Mouse (Mus musculus) thymus, adult 2 months (tissue): ENCODE data around the gene Mobp. TPM values are rescaled to one million over a fixed set of nuclear protein-coding genes. Genes with fewer than 3 reads are reported as not detected.

Experiments
- DNase-seq: peaks from one replicate; pipeline ENCODE4 v3.0.0; 2021
- H3K27ac ChIP-seq: fragments of 200-500 bp; 2 replicates; pipeline ENCODE4 v1.5.1; 2012; ENCODE audit warnings: low read length, control low read depth; ENCODE audit not compliant: control insufficient read depth, insufficient read depth
- H3K27me3 ChIP-seq: fragments of 200-500 bp; 2 replicates; pipeline ENCODE4 v1.6.1; 2012; ENCODE audit warnings: mild to moderate bottlenecking, low read length, moderate library complexity, mixed read lengths; ENCODE audit not compliant: control insufficient read depth, insufficient read depth
- H3K36me3 ChIP-seq: fragments of 200-500 bp; 2 replicates; pipeline ENCODE4 v1.6.1; 2012; ENCODE audit warnings: mild to moderate bottlenecking, low read length, moderate library complexity; ENCODE audit not compliant: control insufficient read depth, insufficient read depth
- H3K4me1 ChIP-seq: fragments of 200-500 bp; replicated peaks from 2 replicates; pipeline ENCODE4 v1.6.1; 2012; ENCODE audit warnings: low read length; ENCODE audit not compliant: control insufficient read depth, insufficient read depth
- H3K4me3 ChIP-seq: fragments of 200-500 bp; 2 replicates; pipeline ENCODE4 v1.5.1; 2012; ENCODE audit warnings: mild to moderate bottlenecking, low read length, control low read depth, moderate library complexity; ENCODE audit not compliant: control insufficient read depth, insufficient read depth
- CTCF ChIP-seq: fragments of 200-500 bp; IDR thresholded peaks from 2 replicates; pipeline ENCODE4 v1.5.1; 2012; ENCODE audit warnings: mild to moderate bottlenecking, control low read depth, low read length, moderate library complexity, borderline replicate concordance; ENCODE audit not compliant: control insufficient read depth, poor library complexity, insufficient read depth; ENCODE audit errors: extremely low read depth
- POLR2A ChIP-seq: fragments of 200-500 bp; IDR thresholded peaks from 2 replicates; pipeline ENCODE4 v1.6.1; 2012; ENCODE audit warnings: mild to moderate bottlenecking, low read length, control low read depth, moderate library complexity; ENCODE audit not compliant: control insufficient read depth, poor library complexity, insufficient read depth; ENCODE audit errors: extremely low read depth
- WGBS: fragments of 180-500 bp; shearing (Covaris S2); methylation state at CpG from one replicate; pipeline ENCODE4 v1.1.7; 2018; 5-methylcytosine and 5-hydroxymethylcytosine counted together
- polyA plus RNA-seq: library from polyadenylated mRNA; depleted of rRNA; stranded (reverse); fragments of >200 nt; gene quantifications from 2 replicates; pipeline ENCODE4 v1.2.3, GENCODE M21; 2012

The Mobp gene
- polyA plus RNA-seq, 1 experiment, result not detected

DNA sequence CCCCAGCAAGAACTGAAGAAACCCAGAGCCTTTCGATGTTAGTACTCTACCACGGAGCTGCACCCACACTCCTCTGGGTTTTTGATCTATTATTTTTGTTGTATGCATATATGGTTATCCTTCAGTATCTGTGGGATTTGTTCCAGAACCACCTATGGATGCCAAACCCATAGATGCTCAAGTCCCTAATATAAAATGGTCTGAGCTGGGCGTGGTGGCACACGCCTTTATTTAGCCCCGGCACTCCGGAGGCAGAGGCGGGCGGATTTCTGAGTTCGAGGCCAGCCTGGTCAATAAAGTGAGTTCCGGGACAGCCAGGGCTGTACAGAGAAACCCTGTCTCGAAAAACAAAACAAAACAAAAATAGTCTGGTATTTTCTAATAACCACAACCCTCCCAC is 22.6 kb upstream of the Mobp start:
- no peak overlapping the region for H3K27ac ChIP-seq
- H3K36me3 ChIP-seq, result peaks cover 41% of the 10 kb centered on the region
- WGBS, result 64% methylated on average over 11 of the region's 11 CpGs
- TF ChIP-seq POLR2A, result no peak
- DNase-seq, result no peak
- H3K4me1 ChIP-seq, result peaks cover 13% of the 10 kb centered on the region
- no peaks in the 10 kb centered on the region for H3K27me3 ChIP-seq
- no peak overlapping the region for H3K4me3 ChIP-seq

DNA sequence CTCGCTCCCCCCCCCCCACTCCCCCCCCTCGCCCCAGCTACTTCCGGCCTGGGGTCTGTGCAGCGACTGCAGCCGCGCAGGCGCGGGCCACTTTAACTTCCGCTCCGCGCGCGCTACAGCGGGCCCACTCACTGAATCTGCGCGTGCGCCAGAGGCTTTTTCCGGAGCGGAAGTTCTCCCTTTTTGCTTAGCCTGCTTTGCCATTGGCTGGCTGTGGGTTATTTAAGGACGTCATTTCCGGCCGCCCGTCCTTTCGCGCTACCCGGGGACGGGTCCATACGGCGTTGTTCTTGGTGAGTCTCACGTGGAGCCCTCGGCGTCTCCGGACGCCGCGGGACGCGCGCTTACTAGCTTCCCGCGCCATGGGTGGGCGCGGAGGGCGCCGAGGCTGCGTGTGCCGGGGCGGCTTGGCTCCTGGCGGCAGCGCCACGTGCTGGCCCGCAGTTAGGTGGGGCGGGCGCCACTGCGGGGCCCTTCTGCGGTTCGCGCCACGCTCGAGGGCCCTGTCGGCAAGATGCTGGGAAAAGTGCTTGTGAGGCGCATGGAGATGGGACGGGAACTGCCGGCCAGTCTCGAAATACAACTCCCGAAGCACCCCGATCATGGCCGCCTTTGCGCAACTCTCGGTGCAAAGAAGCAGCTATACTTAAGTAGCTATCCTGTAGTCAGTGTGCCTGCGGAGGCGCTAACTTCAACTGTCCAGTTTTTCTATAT is 21.8 kb upstream of the Mobp start, which contains the start of gene Rpsa:
TSS of gene Rpsa (plus strand) at position 152 of the 714 bp plus-strand sequence.
- Histone ChIP-seq H3K36me3 (peaks cover 45% of the 10 kb centered on the region), H3K27me3 (no peaks in the 10 kb centered on the region), H3K4me1 (peaks cover 13% of the 10 kb centered on the region), H3K4me3 (peak within 1 kb of the TSS; percentile 86), H3K27ac (peak within 1 kb of the TSS; percentile 71; the same call in 1 of the 2 replicates)
- 0% methylated on average over 72 of the region's 72 CpGs for WGBS
- peak; percentile 96 for TF ChIP-seq POLR2A
- peak; percentile 21; the same call in 1 of the 2 replicates for TF ChIP-seq CTCF
- DNase-seq, result peak; percentile 95

DNA sequence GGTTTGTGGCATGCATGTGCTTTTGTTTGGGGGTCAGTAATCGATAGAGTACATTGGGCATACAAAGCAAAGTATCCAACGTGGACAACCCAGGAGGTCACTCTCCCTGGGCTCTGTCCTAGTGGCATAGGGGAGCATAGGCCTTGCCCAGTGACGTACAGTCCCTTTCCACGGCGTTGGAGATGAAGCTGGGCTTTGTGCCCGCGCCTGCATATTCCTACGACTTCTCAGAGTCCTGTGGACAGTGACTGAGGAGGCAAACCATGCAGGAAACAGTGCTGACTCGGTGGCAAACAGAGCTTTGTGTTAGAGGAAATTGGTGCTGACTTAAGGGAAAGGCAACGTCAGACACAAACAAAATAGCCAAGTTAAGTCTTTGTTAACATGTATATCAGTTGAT is 20.2 kb upstream of the Mobp start:
- Histone ChIP-seq H3K36me3 (peaks cover 40% of the 10 kb centered on the region), H3K4me3 (peak overlapping the region; percentile 0; the same call in 1 of the 2 replicates), H3K27ac (no peak overlapping the region), H3K4me1 (peaks cover 13% of the 10 kb centered on the region), H3K27me3 (no peaks in the 10 kb centered on the region)
- TF ChIP-seq CTCF, result no peak
- WGBS, result 64% methylated on average over 10 of the region's 10 CpGs
- no peak for DNase-seq

DNA sequence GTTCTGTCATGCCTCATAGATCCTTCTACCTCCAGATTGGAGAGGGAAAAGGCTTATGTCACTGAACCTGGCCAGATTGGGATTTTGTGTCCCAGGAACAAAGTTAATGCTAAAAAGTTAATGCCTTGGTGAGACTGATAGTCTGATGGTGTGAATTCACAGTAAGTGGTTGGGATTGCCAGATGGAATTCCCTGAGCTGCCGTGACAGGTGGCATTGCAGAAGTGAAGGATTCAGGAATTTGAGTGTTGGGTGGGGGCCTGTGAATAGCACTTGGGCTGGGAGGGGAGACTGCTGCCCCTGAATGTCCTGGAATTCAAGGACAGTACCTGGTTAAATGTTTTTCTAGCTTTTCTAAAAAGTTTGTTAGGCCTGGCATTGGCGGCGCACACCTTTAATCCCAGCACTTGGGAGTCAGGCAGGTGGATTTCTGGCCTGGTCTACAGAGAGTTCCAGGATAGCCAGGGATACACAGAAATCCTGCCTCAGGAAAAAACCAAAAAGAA is 17.7 kb upstream of the Mobp start:
- H3K27me3 ChIP-seq, result no peaks in the 10 kb centered on the region
- H3K36me3 ChIP-seq, result peaks cover 40% of the 10 kb centered on the region
- 97% methylated on average over 3 of the region's 3 CpGs for WGBS
- TF ChIP-seq CTCF (no peak), POLR2A (no peak)
- DNase-seq, result no peak
- H3K4me1 ChIP-seq, result peaks cover 13% of the 10 kb centered on the region
- no peak overlapping the region for H3K4me3 ChIP-seq
- H3K27ac ChIP-seq, result no peak overlapping the region

DNA sequence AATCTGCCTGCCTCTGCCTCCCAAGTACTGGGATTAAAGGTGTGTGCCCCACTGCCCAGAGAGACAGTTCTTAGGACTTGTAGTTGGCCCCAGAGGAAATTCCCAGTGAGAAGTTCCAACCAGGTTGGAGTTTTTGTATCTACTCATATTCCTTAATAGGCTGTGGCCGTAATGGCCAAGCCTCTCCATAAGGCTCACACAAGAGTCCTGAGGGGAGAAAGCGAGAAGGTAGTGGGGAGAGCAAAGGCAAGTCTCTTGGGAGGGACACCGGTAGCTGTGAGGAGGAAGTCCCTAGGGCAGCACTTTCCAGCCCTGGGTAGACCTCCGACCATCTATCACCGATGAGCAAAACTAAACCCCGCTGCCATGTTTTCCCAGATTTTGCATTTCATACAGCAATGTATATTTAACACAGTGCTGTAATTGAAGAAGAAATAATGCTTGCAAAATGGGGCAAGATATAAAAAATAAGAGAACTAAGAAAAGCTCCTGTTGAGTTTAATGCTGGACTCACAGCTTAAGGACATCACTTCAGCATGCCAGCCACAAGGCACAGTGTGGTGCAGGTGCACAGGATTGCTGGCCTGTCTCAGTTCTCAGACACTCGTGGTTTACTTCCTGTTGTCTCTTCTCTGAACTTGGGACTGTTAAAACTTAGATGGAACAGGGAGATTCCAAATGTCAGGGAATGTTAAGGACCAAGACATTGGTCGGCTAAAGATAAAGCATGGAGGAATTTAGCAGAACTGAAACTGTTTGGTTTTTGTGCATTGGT is 16.3 kb upstream of the Mobp start:
- Histone ChIP-seq H3K4me1 (peaks cover 11% of the 10 kb centered on the region), H3K27ac (no peak overlapping the region), H3K4me3 (no peak overlapping the region), H3K36me3 (peaks cover 40% of the 10 kb centered on the region), H3K27me3 (no peaks in the 10 kb centered on the region)
- no peak for DNase-seq
- WGBS, result 67% methylated on average over 8 of the region's 8 CpGs
- TF ChIP-seq POLR2A, result no peak
- TF ChIP-seq CTCF, result no peak

DNA sequence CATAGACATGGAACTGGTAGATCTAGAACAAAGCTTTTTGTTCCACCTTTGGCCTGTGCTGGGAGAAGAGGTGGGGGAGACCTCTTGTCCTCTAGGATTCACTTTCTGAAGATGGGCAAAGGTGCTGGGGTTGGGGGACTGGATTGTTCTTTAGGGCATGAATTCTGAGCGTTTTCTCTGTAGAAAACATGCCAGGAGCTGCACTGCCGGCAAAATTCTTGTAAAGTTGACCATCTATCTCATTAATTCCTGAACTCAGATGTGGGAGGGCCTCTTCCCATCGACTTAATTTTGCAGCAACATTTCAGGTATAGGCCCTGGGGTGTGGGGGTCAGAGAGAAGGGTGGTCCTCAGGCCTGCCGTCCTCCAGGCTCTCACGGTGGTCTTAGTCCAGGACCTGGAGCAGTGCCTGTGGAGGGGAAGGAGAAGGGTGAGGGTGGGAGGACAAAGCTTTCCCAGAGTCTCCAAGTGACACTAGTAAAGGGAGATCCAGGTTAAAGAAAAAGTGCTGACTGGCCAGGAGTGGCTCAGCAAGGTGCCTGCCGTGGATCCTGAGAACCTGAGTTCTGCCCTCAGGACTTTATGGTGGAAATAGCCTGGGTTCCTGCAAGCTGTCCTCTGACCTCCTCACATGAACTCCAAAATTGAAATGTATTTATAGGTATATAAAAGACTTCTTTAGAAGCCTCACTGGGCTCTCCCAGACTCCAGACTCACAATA is 15.6 kb upstream of the Mobp start:
- 88% methylated on average over 6 of the region's 6 CpGs for WGBS
- no peak overlapping the region for H3K27ac ChIP-seq
- H3K4me1 ChIP-seq, result peaks cover 5% of the 10 kb centered on the region
- TF ChIP-seq POLR2A (no peak), CTCF (no peak)
- DNase-seq, result no peak
- H3K36me3 ChIP-seq, result peaks cover 36% of the 10 kb centered on the region
- no peak overlapping the region for H3K4me3 ChIP-seq
- no peaks in the 10 kb centered on the region for H3K27me3 ChIP-seq
